Mouse (Mus musculus) brain, adult 2 months (tissue): ENCODE data around the gene Wsb1.
"Not testable (repeated sequence)": the region's sequence is repeated elsewhere in the genome, so short reads cannot be mapped to it uniquely, and the experiment has no call there.

ENCODE experiments used
- DNase-seq: peaks from one replicate; pipeline ENCODE4 v3.0.0; 2011; ENCODE audit warnings: low read depth, low spot score

The Wsb1 gene

GRCm38 (mm10) chr11:79267171-79267570 lies 12.7 kb upstream of the Wsb1 start:
- DNase-seq = peak; percentile 52

DNA sequence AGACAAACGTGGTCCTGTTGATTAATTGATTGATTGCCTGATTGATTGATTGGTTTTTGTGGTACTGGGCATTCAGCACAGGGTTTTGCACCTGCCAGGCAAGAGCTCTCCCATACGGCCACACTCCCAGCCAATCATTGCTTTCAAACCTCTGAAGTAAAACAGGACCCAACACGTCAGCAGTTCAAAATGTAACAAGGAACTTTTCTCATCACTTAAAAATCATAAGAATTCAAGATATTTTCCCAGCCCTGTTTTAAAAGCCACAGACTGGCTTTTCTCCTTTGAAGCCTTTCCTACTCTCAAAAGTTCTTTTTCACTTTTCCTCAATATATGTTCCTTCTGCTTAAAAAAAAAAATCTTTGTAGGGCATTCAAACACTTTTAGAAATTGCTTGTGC lies 9.9 kb upstream of the Wsb1 start:
- no peak for DNase-seq

DNA sequence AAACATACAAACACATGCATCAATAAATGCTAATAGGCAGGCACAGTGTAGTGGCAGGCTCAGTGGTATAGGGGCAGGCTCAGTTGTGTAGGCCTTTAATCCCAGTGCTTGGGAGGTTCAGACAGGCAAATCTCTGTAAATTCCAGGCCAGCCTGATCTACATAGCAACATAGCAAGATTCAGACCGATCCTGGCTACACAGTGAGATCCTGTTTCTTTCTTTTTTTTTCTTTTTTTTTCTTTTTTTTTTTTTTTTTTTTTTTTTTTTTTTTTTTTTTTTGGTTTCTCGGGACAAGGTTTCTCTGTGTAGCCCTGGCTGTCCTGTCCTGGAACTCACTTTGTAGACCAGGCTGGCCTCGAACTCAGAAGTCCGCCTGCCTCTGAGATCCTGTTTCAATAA lies 5.7 kb upstream of the Wsb1 start:
- not testable (repeated sequence) for DNase-seq

DNA sequence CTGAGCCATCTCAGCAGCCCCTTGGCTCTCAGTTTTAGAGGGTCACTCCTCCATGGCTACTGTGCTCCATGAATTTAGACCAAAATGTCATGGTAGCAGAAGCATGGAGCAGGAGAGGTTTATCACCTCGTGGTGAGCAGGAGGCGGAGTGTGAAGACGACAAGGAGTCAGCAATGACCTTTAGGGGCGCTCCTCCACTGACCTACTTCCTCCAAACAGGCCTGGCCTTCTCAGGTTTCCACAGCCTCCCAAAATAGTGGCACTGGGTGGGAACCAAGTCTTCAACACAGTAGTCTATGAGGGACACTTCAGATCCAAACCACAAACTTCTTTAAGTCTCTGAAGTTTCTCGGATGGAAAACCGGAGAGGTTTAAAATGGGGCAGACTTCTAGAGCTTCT lies 4.3 kb upstream of the Wsb1 start:
- DNase-seq = no peak

- DNase-seq = peak; percentile 41
These were observed 705 bp downstream of the Wsb1 start for GRCm38 (mm10) chr11:79253542-79254390.

DNA sequence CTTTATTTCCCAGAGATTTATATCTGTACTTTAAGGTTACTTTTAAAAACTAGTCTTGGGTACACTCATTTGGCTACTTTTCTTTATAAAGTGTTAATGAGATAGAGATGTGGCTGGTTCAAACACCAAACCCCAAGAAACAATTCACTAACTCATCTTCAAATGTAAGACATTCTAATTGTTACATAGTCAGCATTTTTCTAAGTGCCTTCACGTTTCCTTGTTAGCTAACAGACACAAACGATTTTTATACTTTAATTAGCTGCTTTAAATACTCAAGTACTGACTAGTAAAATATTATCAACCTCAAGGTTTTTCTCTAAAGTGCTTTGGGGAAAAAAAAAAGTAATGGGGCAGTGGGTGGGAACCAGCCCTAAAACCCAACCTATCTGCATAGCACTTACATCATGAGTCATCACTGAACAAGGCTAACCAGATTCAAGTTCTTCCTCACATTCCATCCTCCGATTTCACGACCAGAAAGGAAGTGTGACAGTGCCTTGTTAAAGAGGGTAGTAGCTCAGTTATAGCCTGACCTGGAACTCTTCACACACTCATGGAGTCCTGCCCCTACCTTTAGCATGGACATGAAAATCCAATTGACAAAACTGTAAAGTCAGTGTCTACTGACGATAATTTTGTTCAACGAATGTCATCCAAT lies 1.5 kb downstream of the Wsb1 start:
- peak; percentile 57 for DNase-seq

DNA sequence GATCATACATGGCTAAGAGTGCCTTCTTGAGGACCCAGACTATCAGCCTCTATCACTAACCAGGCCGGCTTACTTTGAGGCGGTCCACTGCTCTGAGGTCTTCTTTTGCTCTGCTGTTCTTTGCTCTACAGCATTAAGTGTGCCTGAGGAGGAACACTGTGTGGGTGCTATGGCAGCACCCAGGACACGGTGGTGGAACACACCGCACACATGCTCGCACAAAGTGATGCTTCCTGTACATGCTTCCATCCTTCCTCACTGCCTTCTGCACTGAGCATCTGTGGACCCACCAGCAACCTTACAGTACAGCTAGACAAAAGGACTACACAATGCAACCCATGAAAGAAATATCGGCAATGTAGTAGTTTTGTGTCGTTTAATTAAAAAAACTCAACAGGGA lies 15.4 kb downstream of the Wsb1 start:
- DNase-seq = no peak

- DNase-seq = peak; percentile 41
These were observed 16.1 kb downstream of the Wsb1 start for GRCm38 (mm10) chr11:79238398-79238752.

DNA sequence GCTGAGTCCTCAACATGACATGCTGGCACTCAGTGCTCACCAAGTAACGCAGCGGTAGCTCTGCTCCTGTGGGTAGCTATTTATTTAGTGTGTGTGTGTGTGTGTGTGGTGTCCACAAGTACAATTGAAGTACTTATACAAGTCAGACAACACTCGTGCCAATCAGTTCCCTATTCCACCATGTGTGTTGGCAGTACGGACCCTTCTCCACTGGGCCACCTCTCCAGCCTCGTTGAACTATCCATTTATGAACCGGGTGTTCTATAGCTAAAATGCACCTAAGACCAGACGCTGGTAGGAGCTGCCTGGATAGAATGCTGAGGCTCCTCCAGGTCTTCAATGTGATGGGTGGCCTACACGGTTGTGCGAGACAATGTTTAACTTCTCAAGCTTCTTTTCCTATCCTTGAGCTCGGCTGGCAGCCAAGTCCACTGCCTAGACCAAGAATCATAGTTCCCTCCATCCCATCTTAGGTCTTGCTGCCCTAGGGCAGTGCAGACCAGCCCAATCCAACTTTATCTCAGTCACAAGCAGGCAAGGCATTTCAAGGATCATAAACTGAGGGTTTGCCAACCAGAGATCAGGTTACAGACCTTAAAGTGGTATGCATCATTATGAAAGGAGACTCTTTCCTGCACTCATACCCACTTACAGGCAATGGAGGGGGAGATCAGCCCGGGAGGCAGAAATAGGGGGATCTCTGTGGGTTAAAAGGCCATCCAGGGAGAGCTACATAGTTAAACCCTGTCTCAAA lies 16.6 kb downstream of the Wsb1 start:
- no peak for DNase-seq

- no peak for DNase-seq
These were observed 24.3 kb downstream of the Wsb1 start for GRCm38 (mm10) chr11:79230251-79230570.

DNA sequence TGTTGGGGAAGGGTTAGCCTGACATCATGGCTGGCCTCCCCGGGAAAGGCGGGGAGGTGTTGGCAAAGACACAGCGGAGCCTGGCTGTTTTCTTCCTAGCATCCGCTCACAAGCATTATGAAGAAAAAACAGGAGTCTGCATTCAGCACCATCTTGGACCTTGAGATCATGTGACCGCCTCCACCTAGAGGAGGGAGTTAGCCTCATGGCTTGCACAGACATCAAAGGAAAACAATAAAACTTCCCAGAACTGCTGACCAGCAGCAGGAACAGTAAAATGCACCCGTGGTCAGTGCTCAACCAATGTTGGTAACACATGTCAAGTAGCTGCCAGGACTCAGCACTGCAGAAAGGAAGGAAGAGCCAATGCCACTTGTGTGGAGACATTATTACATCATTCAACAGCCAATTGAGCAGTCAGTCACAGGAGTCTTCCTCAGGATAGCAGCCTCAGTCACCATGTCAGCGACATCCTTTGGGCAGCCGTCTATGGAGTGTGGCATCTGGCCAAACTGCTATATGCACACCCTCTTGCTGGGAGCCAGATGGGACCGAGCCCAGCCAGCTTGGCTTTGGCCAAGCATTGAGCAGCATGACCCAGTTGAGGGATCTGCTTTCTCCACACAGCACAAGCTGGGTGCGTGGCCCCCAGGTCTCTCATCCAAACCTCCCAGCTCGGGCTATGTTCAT lies 24.8 kb downstream of the Wsb1 start:
- peak; percentile 88 for DNase-seq

- no peak for DNase-seq
These were observed 25.4 kb downstream of the Wsb1 start for GRCm38 (mm10) chr11:79229057-79229504.

- no peak for DNase-seq
These were observed 26.4 kb downstream of the Wsb1 start for GRCm38 (mm10) chr11:79228089-79228488.

GRCm38 (mm10) chr11:79225371-79226155 lies 28.9 kb downstream of the Wsb1 start:
- no peak for DNase-seq

DNA sequence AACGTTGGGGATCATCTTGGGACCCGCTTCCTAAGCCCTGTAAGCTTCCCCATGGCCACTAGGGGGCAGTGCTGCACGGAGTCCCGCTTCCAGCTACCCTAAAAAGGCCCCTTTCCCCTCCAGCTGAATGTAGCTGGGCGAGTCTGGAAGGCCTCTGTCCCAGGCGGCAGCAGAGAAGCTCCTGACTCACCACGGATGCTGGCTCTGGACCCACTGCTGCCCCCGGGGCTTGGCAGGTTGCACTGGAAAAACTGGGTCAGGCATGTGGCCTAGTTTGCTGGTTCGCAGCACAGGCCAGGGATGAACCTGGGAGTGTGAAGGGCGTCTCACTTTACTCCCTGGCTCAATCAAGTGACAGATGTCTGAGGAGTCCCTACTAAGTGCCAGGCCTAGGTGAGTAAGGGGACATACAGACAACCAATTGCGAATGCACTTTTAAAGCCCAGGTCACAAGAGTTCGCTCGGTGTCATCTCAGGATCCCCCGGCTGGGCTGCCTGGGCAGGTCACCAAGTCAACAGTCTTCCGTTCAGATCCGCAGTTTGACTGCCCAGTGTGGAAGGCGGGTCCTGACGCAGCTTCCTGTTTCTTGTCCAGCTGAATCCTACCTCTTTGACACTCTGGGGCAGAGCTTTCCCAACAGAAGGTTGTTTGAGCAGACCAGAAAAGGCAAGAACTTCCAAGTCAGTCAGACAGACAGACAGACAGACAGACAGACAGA lies 29.8 kb downstream of the Wsb1 start:
- DNase-seq = peak; percentile 94

DNA sequence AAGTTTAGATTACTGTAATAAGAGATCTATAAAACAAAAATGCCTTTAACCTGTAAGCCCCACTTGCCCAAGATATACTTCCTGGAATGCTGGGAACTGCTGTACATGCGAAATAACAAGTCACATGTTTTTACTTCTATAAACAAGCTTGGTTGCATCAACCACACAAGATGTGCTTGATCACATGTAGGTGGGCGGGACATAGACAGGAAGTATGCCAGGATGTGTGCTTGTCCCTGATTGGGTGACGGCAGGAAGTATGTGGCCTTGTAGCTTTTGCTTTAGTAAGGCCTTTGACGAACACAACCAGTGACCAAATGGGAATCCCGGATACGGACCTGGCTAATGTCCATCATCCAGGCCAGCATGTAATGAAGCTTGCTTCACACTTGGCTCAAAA lies 31.1 kb downstream of the Wsb1 start:
- peak; percentile 31 for DNase-seq

DNA sequence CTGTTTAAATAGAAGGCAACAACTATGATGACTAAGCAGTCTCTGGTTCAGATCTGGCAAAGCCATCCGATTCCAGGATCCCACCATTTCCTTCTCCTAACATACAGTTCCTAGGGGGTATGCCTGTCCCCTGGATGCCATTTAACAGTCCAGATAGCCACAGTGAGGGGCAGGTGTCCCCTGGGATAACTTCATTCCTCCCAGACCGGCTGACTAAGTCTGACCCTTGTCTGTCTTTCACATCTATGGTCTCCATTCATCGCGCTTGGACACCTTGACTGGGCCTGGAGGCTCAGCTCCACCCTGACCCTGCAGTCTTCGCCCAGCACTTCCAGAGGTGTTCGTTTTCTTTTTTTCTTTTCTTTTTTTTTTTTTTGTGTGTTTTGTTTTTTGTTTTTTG lies 31.8 kb downstream of the Wsb1 start:
- no peak for DNase-seq

DNA sequence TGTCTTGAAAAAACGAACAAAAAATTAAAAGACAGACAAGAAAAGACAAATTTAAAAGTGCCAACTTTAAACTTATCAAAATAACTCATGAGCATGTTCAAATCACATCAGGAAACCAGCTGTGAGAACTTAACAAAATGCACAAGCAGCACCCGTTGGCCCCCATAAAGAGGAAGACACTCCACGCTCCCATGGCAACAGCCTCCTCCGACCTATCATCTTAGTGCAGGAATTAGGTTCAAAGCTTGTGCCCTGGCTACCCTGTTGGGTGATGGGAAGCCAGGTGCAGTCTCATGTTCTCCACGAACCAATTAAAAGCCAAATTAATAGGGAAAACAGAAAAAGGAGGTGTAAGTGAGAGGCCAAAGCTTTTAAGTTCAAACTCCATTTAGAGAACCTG lies 32.8 kb downstream of the Wsb1 start:
- no peak for DNase-seq

DNA sequence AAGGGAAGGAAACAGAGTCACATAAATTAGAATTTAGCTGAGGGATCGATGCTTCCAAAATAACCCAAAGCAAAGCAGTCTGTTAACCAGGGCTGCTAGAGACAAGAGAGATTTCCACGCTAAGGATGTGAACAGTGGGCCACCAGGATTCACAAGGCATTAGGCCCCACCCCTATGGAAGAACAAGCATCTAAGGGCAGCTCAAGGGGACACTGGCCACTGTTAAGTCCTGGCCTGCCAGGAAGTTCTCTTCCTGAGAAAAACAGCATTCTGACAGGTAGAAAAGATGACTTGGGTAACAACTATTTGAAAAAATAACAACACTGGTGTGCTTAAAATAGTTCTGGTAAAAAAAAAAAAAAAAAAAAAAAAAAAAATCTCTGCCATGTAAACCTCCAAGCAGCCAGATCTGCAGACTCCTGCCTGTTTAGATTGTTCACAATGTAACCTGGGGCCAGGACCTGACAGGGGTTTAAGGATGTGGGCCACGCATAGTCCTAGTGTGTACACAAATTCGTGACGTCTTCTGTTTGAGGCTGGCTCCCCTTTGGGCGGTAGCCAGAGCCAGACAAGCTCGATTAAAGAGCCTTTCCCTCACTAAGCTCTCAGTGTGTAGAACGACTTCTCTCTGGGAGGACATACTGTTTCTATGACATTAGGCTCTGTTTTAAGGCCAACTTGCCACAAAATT lies 35.4 kb downstream of the Wsb1 start:
- no peak for DNase-seq

DNA sequence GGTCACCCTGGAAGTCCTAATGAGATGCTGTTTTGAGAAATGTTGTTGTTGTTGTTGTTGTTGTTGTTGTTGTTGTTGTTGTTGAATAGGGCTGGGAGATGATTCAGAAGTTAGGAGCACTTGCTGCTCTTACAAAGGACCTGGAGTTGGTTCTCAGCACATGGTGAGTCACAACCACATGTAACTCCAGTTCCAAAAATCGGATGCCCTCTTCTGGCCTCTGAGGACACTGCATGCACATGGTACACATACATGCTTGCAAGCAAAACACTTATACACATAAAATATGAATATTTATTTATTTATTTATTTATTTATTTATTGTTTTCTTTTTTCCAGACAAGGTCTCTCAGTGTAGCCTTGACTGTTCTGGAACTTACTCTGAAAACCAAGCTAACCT lies 36.4 kb downstream of the Wsb1 start:
- DNase-seq = no peak
